Mouse (Mus musculus) thymus, postnatal 14 days (tissue): ENCODE data around the gene Cdc34b.

Source experiments
- DNase-seq: peaks from one replicate; pipeline ENCODE4 v3.0.0; 2021

Gene Cdc34b

DNA sequence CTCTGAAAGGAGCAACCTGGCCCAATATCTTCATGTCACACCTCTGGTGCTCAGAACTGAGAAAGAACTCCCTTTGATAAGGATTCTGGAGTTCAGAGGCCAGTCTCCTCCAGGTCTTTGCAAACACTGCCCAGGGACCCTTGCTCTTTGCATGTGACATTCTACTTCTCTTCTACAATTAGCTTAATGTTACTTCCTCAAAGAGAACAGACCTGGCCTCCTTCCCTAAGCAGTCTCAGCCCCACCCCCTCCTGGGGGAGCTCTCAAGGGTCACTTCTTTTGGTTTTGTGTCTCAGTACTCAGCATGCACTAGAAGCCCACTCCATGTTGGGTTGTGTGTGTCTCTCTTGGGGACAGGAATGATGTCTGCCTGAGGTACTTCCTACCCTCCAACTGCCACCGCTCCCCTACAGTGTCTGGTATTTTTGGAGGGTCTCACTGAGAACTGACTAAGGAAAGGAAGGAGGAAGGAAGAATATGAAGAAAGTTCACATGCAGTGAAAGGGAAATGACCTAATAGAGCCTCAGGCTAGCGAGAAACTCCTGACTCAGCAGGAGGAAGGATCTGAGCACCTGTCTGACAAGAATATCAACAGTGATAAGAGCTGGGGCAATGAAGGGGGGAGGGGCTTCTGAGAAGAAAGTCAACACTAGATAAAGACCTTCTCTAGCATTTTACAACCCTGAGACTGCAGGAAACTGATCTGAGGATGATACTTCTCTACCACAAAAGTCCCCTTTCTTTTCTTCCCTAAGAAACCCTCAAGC, 11.5 kb downstream of the Cdc34b start:
- peak; percentile 17 for DNase-seq

GRCm38 (mm10) chr11:94759916-94760315, 18.3 kb downstream of the Cdc34b start:
- no peak for DNase-seq

DNA sequence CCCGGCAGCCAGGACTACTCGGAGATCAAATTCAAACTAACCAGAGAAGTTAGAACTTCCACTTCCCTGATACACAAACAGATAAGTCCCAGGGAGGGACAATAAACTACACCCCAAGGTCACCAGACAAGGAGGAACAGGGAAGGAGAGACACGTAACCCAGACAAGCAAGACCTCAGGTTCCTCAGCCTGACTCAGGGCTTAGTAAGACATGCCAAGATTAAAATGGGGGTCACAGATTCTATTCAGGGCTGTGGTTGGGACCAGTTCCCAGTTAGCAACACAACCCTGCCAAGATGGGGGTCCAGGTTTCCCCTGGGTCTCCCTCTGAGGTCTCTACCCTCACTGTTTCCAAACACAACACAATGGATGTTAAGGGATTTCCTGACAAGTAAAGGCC, 18.8 kb downstream of the Cdc34b start:
- no peak for DNase-seq

DNA sequence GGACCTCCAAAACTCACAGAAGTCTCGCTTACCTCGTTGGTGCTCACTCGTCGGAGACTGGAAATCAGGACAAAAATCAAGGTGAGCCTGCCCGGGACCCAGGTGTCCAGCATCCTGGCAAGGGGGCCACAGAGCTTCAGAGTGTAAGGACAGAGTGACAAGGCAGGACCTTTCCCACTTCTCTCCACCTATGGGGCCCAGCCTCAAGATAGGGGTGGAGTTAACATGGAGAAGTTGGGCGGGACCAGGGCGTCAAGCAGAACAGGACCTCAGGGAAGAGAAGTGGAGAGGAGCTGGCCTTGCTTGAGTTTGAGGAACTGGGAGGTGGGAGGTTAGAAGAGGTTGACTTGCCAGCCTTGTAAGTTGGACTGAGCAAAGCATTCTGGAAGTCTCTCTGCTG, 19.2 kb downstream of the Cdc34b start:
- DNase-seq, result no peak

GRCm38 (mm10) chr11:94762281-94762680, 20.7 kb downstream of the Cdc34b start:
- no peak for DNase-seq

DNA sequence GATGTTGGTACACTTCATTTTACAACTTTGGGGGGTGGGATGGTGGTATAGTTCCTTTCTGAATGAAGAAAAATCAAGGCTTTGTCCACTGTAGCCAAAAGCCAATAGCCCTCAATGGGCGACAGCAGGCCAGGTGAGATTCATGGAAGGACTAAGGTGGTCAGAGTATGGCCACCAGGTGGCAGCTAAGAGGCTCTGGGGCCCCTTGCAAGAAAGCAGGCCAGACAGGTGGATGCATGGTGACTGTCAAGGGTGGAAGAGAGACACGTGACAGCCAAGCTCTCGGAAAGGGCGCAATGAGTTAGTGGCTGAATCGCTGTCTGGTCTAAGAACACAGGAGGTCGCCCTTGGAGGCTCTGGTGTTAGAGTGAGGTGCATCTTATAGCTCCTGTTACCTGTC, 21.2 kb downstream of the Cdc34b start:
- no peak for DNase-seq

DNA sequence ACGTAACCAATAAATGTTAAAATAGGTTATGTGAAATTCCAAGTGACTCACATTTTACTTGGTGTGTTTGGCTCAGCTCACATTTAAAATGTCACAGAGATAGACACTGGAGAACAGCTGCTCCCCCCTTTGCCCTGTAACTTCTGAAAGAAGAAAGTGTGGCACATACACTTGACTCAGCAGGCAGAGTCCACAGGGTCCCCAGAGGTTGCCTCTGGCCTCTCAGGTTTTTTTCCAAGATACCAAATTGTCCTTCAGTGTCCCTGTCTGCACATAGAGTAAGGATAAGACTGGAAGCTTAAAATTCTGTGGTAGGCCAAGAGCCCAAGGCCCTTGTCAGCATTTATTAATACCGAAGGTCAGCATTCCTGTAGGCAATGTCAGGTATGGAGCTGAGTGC, 25.7 kb downstream of the Cdc34b start:
- no peak for DNase-seq

- DNase-seq, result no peak
Observed at GRCm38 (mm10) chr11:94772363-94773055, 30.9 kb downstream of the Cdc34b start.

- peak; percentile 39 for DNase-seq
Observed at GRCm38 (mm10) chr11:94773851-94774250, 32.3 kb downstream of the Cdc34b start.

- DNase-seq, result no peak
Observed at GRCm38 (mm10) chr11:94774887-94775497, 33.4 kb downstream of the Cdc34b start.

- no peak for DNase-seq
Observed at GRCm38 (mm10) chr11:94782603-94783002, 41.0 kb downstream of the Cdc34b start, which contains the start of gene Tmem92. Gene Tmem92, minus strand, starts transcription at chr11:94782703.

- peak; percentile 69 for DNase-seq
Observed at GRCm38 (mm10) chr11:94785247-94785646, 43.7 kb downstream of the Cdc34b start.

DNA sequence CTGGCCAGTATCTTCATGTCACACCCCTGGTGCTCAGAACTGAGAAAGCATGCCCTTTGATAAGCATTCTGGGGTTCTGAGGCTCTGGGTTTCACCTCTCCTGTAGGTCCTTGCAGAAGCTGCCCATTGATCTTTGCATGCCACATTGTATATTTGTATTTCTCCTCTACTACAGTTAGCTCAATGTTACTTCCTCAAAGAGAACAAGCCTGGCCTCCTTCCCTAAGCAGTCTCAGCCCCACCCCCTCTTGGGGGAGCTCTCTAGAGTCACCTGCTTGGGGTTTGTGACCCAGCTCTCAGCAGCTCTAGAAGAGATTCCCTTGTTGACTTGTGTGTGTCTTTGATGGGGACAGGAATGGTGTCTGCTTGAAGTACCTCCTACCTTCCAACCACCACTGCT, 50.1 kb downstream of the Cdc34b start:
- peak; percentile 13 for DNase-seq
